Mouse (Mus musculus): Measurements from ENCODE around the gene Phgr1. TPM values are rescaled to one million over a fixed set of nuclear protein-coding genes. Genes with fewer than 3 reads are reported as not detected.

Phgr1 gene
- total RNA-seq, 2 experiments from 2014 or later = not detected

DNA sequence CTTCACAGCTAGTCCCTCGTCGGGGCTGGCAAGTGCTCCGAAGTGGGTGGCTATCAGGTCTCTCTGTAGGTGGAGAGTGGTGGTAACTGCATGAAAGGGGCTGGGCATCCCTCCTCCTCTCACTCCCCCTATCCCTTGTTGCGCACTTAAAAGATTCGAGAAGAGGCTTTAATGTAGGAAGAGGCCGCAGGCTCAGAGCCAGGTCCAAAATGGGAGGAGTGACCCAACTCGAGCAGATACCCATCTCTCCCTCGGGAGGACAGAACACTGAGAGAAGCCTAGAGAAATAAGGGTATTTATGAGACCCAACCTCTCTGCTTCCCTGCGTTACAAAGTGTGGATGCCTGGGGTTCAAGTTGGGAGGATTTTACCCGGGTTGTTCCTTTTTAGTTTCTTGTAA is 6.5 kb downstream of the Phgr1 start:
- no peak for DNase-seq (ENCODE audit: low spot score in 2 of 2)

DNA sequence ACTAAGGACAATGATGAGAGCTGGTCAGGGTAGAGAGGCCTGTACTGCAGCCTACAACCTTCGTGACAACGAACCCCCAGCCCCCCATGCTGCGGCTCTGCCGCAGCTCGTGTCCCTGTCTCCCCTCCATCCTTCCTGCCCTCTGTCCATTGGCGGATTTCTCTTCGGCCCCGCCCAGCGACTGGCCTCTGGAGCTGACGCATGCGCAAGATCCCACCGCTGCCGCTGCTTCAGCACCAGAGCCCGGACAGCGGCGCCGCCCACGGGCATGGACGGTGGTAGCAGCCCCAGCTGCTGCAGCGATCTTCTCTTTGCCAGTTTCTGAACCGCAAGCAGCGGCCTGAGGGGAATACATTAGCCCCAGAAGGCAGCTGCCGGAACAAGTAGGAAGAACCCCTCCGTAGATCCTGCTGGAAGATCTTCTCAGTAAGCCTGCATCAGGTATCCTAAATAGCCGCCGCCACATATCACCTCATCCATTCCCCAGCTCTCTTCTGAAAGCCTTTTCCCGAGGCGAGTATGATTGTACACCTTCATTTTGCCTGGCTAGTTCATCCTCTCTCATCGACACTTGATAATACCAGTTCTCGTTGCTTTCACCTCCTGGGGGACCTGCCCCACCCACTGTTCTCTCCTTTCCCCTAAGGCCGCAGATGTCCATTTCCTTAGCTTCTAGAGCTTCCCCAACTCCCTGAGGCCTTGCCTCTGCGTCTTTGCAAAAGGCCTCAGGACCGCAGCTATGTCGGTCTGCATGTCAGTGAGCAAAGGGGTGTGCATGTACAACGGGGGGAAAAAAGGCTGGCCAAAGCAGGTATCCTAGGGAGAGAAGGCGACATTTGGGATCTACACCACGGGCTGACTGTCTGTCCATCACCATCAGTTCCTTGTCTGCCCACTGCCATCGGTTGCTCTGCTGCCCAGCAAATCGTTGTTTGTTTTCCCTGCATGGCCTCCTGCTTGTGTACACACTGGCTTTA is 7.2 kb downstream of the Phgr1 start, which contains the start of gene Disp2:
Gene Disp2 (plus strand): TSS at position 216 of the 977 bp plus-strand sequence.
- peak; percentile 91 to 96 for DNase-seq (ENCODE audit: low spot score in 2 of 2)

DNA sequence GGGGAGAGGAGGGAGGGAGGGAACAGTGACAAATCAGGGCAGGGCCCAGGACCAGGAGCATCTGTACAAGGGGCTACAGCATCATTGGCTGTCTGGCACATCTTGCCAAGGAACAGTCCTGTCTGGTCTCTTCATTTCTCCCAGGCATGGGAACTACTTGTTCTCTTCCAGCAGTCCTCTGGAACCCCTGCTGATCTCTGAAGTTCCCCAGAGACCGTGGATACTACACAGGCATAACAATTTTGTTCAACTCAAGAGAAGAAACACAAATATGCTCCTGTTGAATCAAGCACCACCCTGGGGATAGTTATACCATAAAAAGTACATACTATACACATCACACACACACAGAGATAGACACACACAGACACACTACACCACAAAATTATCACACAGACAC is 8.5 kb downstream of the Phgr1 start:
- no peak for DNase-seq (ENCODE audit: low spot score in 2 of 2)

GRCm38 (mm10) chr2:118782303-118782702 is 9.7 kb downstream of the Phgr1 start:
- DNase-seq (ENCODE audit: low spot score in 2 of 2) = no peak

- no peak for DNase-seq (ENCODE audit: low spot score in 2 of 2)
Observed at GRCm38 (mm10) chr2:118783093-118783492, 10.5 kb downstream of the Phgr1 start.

GRCm38 (mm10) chr2:118783663-118784062 is 11.1 kb downstream of the Phgr1 start:
- DNase-seq (ENCODE audit: low spot score in 2 of 2) = no peak

- DNase-seq (ENCODE audit: low spot score in 2 of 2) = no peak
Observed at GRCm38 (mm10) chr2:118786525-118786924, 14.0 kb downstream of the Phgr1 start.

GRCm38 (mm10) chr2:118789501-118789900 is 16.9 kb downstream of the Phgr1 start:
- DNase-seq (ENCODE audit: low spot score in 2 of 2) = peak; percentile 50 to 69

DNA sequence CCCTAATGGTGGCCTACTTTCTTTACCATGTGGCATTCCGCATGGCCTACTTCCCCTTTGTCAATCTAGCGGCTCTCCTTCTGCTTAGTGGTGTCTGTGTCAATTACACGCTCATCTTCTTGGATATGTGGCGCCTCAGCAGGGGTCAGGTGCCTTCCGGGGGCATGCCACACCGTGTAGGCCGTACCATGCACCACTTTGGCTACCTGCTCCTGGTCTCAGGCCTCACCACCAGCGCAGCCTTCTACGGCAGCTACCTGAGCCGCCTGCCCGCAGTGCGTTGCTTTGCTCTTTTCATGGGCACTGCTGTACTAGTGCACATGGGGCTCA is 17.6 kb downstream of the Phgr1 start:
- no peak for DNase-seq (ENCODE audit: low spot score in 2 of 2)

- peak; percentile 37 to 68 for DNase-seq (ENCODE audit: low spot score in 2 of 2)
Observed at GRCm38 (mm10) chr2:118790551-118791525, 18.3 kb downstream of the Phgr1 start.

DNA sequence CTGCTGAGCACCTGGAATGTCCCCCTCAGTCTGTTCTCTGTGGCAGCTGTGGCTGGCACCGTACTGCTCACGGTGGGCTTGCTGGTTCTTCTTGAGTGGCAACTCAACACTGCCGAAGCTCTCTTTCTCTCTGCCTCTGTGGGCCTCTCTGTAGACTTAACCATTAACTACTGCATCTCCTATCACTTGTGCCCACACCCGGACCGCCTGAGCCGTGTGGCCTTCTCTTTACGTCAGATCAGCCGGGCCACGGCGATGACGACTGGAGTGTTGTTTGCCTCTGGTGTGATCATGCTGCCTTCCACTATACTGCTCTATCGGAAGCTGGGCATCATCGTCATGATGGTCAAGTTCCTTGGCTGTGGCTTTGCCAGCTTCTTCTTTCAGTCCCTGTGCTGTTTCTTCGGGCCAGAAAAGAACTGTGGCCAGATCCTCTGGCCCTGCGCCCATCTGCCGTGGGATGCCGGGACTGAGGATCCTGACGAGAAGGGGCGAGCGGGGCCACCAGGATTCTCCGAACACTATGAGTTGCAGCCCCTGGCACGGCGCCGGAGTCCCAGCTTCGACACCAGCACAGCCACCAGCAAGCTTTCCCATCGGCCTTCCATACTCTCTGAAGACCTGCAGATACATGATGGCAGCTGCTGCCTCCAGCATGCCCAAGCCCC is 19.2 kb downstream of the Phgr1 start:
- DNase-seq (ENCODE audit: low spot score in 2 of 2) = no peak

DNA sequence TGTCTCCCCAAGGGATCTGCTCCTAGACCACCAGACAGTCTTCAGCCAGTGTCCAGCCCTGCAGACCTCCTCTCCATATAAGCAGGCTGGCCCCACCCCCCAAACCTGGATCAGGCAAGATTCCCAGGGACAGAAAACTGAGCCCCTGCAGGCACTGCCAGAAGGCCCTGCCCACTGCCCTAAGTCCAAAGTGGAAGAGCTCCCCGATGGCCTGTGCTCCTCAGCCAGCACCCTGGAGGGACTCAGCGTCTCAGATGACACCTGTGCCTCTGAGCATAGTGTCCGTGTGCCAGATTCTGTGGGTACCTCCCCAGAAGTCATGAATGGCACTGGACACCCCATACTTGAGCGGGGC is 19.7 kb downstream of the Phgr1 start:
- DNase-seq (ENCODE audit: low spot score in 2 of 2) = no peak

- no peak for DNase-seq (ENCODE audit: low spot score in 2 of 2)
Observed at GRCm38 (mm10) chr2:118793636-118794035, 21.1 kb downstream of the Phgr1 start.

DNA sequence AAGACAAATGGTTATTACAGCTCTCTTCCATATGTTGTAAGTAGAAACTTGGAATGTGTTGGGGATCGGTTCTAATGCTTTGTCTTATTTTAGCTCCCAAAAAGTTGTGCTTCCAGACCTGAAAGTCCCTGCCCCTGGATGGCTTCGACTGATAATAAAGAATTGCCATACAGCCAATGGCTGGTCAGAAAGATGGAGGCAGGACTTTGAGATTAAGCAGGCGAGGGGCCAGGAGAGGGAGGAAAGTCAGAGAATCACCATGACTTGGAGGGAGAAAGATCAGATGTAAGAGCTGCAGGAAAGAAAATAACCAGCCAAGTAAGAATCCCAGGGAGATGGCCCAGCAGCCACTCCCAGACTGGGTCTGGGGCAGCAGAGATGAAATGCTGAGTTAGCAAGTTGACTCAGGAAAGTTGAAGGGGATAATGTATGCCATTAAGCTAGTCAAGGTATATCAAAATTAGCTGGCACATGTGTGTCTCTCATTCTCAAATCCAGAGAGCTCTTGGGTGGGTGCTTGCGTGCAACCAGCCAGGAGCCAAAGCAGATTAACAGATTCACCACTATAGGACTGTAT is 30.1 kb downstream of the Phgr1 start:
- no peak for DNase-seq (ENCODE audit: low spot score in 2 of 2)

DNA sequence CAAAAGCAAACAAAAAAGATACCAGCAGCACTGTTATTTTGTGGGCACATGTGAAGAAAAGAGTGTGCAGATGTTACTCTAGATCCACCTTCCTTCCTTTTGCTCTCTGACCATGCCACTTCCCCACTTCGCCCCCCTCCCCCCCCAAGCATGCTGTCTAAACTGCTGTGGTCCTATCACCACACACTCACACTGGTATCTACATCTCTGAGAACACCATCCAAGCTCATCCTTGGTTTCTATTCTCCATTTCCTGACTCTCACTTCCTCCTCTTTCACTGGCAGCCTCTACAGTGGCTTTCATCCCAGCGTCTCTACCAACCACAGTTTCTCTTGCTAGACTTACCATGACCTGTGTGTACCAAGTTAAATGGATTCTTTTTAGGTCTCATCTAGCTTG is 31.9 kb downstream of the Phgr1 start:
- no peak for DNase-seq (ENCODE audit: low spot score in 2 of 2)

- no peak for DNase-seq (ENCODE audit: low spot score in 2 of 2)
Observed at GRCm38 (mm10) chr2:118805137-118805536, 32.6 kb downstream of the Phgr1 start.

- DNase-seq (ENCODE audit: low spot score in 2 of 2) = no peak
Observed at GRCm38 (mm10) chr2:118805756-118806155, 33.2 kb downstream of the Phgr1 start.

- no peak for DNase-seq (ENCODE audit: low spot score in 2 of 2)
Observed at GRCm38 (mm10) chr2:118806860-118807259, 34.3 kb downstream of the Phgr1 start.

DNA sequence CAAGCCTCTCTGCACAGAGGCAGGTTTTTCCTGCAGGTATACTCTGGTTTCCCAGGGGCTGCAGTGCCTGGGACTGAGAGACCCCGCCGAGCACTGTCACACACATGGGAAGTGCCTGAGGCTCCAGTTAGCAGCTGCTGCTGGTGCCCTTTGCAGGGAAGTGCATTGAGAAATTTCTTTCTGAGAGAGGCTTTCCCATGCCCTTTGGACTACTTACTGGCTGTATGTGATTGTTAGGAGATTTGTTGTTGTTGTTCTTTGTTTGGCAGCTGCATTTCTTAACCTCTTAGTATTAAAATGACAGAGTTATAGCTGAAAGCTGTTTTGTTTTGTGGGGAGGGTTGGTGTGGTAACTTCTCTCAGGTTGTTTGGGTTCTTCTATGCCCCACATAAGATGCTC is 38.3 kb downstream of the Phgr1 start:
- no peak for DNase-seq (ENCODE audit: low spot score in 2 of 2)

DNA sequence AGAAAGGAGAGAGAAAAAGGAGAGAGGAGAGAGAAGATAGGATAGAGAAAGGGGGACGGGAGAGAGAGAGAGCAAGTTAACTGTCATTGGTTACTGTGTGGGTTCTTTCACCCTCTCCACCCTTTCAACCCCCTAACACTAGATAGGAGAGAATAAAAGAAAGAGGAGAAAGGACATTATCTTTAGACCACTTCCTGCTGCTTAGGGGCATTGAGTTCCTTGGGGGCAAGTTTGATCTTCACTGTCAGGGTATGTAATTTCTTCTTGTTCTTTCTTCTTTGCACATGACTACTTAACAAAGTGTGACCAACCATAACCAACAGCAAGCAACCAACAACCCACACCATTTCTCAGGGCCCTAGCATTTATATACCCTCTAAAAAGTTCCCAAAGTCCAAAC is 40.2 kb downstream of the Phgr1 start:
- DNase-seq (ENCODE audit: low spot score in 2 of 2) = no peak

Data from layer of hippocampus, adult 18-20 months (tissue).